Mouse (Mus musculus) erythroblast, embryonic 14.5 days (primary cell): ENCODE data around the gene Crocc2.

ENCODE experiments used
- GATA1 ChIP-seq: IDR thresholded peaks from 2 replicates; pipeline ENCODE4 v1.6.1; 2012; ENCODE audit warnings: low read length, inconsistent platforms, mixed read lengths
- TAL1 ChIP-seq: IDR thresholded peaks from 3 replicates; pipeline ENCODE4 v1.6.1; 2012; ENCODE audit warnings: low read length, inconsistent platforms, mixed read lengths

GRCm38 (mm10) chr1:93271751-93272150, 103.2 kb downstream of the Crocc2 start:
- no peak for TF ChIP-seq TAL1
- TF ChIP-seq GATA1, result no peak
